Mouse (Mus musculus): ENCODE measurements around the gene Adamts9.

GRCm38 (mm10) chr6:92987846-92988619 is 44.7 kb upstream of the Adamts9 start:
- TF ChIP-seq POLR2A (IDR thresholded peaks at IDR 0.05; ENCODE audit: borderline replicate concordance, control insufficient read depth, low read depth, low read length) (no peak), CTCF (IDR thresholded peaks at IDR 0.05; ENCODE audit: control insufficient read depth, insufficient read depth, low read length) (no peak)
